Mouse (Mus musculus) MEL (cell line): Measurements from ENCODE around the gene Tec. TPM values are rescaled to one million over a fixed set of nuclear protein-coding genes. Genes with fewer than 3 reads are reported as not detected.
A peak's percentile ranks its signal among the peaks of the same experiment; 100 is the strongest.

ENCODE experiments used
- DNase-seq: peaks from one replicate; pipeline ENCODE4 v3.0.0; 2011; ENCODE audit warnings: low read depth, low spot score
- H3K27ac ChIP-seq: 2 replicates; pipeline ENCODE4 v1.5.1; 2012; ENCODE audit warnings: low read depth, mild to moderate bottlenecking, control low read depth, low read length, moderate library complexity; ENCODE audit not compliant: control insufficient read depth
- H3K27me3 ChIP-seq, 2 experiments: fragments of 150-350 bp in 1 of 2; sonication (generic) in 1 of 2; 2 replicates each; pipeline ENCODE4 v1.6.1; 2012; ENCODE audit warnings: low read length in 2 of 2, mild to moderate bottlenecking in 2 of 2, improper control_type of control experiment in 1 of 2, moderate library complexity in 1 of 2; ENCODE audit not compliant: insufficient read depth in 2 of 2, control insufficient read depth in 1 of 2
- H3K36me3 ChIP-seq, 2 experiments: 2 replicates each; pipeline ENCODE4 v1.6.1; 2012 to 2014; ENCODE audit warnings: low read length in 2 of 2, improper control_type of control experiment in 1 of 2, inconsistent platforms in 1 of 2, mild to moderate bottlenecking in 1 of 2; ENCODE audit not compliant: insufficient read depth in 2 of 2, control insufficient read depth in 1 of 2
- H3K4me1 ChIP-seq, 2 experiments: fragments of 150-350 bp in 1 of 2; sonication (generic) in 1 of 2; 2 replicates each; pipeline ENCODE4 v1.6.1; 2012; ENCODE audit warnings: low read length in 2 of 2, improper control_type of control experiment in 1 of 2, mild to moderate bottlenecking in 1 of 2; ENCODE audit not compliant: insufficient read depth in 2 of 2, control insufficient read depth in 1 of 2
- H3K4me3 ChIP-seq, 2 experiments: fragments of 150-350 bp in 1 of 2; sonication (generic) in 1 of 2; 2 replicates each; pipeline ENCODE4 v1.5.1; 2012; ENCODE audit warnings: low read depth in 2 of 2, low read length in 2 of 2, mild to moderate bottlenecking in 2 of 2, moderate library complexity in 2 of 2, control low read depth in 1 of 2, improper control_type of control experiment in 1 of 2; ENCODE audit not compliant: control insufficient read depth in 1 of 2, insufficient read depth in 1 of 2
- H3K79me2 ChIP-seq: 2 replicates; pipeline ENCODE4 v1.6.1; 2012; ENCODE audit warnings: mild to moderate bottlenecking, low read length, moderate library complexity; ENCODE audit not compliant: control insufficient read depth, poor library complexity, insufficient read depth
- H3K9ac ChIP-seq: 2 replicates; pipeline ENCODE4 v1.6.1; 2012; ENCODE audit warnings: low read depth, mild to moderate bottlenecking, control low read depth, low read length, moderate library complexity; ENCODE audit not compliant: control insufficient read depth, poor library complexity, severe bottlenecking
- H3K9me3 ChIP-seq: fragments of 150-350 bp; sonication (generic); replicated peaks from 2 replicates; pipeline ENCODE4 v1.6.1; 2012; ENCODE audit warnings: mild to moderate bottlenecking, low read length, improper control_type of control experiment, moderate library complexity; ENCODE audit not compliant: insufficient read depth
- EP300 ChIP-seq, 2 experiments: IDR thresholded peaks; 2 replicates each; pipeline ENCODE4 v1.6.1; 2011; ENCODE audit warnings: improper control_type of control experiment in 2 of 2, low read length in 2 of 2, low read depth in 1 of 2, mild to moderate bottlenecking in 1 of 2
- GABPA ChIP-seq: IDR thresholded peaks from 2 replicates; pipeline ENCODE4 v1.6.1; 2012; ENCODE audit warnings: low read depth, mild to moderate bottlenecking, inconsistent platforms, low read length, improper control_type of control experiment, moderate library complexity
- GATA1 ChIP-seq: IDR thresholded peaks from 2 replicates; pipeline ENCODE4 v1.6.1; 2011; ENCODE audit warnings: low read depth, low read length, improper control_type of control experiment
- HCFC1 ChIP-seq: IDR thresholded peaks from 2 replicates; pipeline ENCODE4 v1.6.1; 2012; ENCODE audit warnings: low read depth, mild to moderate bottlenecking, inconsistent platforms, low read length, improper control_type of control experiment, moderate library complexity
- KAT2A ChIP-seq: conservative IDR thresholded peaks from 2 replicates; pipeline ENCODE4 v1.6.1; 2012; ENCODE audit warnings: low read depth, low read length, improper control_type of control experiment, inconsistent platforms
- MAZ ChIP-seq: IDR thresholded peaks from 2 replicates; pipeline ENCODE4 v1.6.1; 2012; ENCODE audit warnings: low read depth, mild to moderate bottlenecking, inconsistent platforms, low read length, improper control_type of control experiment
- MEF2A ChIP-seq: IDR thresholded peaks from 2 replicates; pipeline ENCODE4 v1.6.1; 2014; ENCODE audit warnings: low read depth, mild to moderate bottlenecking, inconsistent platforms, low read length, improper control_type of control experiment; ENCODE audit not compliant: poor library complexity, insufficient replicate concordance, severe bottlenecking; ENCODE audit errors: extremely low read depth
- POLR2A ChIP-seq, 2 experiments: IDR thresholded peaks; 2 replicates each; pipeline ENCODE4 v1.6.1; 2011 to 2012; ENCODE audit warnings: low read length in 2 of 2, mild to moderate bottlenecking in 2 of 2, control low read depth in 1 of 2, improper control_type of control experiment in 1 of 2, low read depth in 1 of 2, moderate library complexity in 1 of 2; ENCODE audit not compliant: control insufficient read depth in 1 of 2, insufficient read depth in 1 of 2, poor library complexity in 1 of 2
- POLR2AphosphoS5 ChIP-seq: IDR thresholded peaks from 2 replicates; pipeline ENCODE4 v1.6.1; 2012; ENCODE audit warnings: low read depth, borderline replicate concordance, mild to moderate bottlenecking, inconsistent platforms, low read length, moderate library complexity, mixed read lengths
- RAD21 ChIP-seq: IDR thresholded peaks from 2 replicates; pipeline ENCODE4 v1.6.1; 2011; ENCODE audit warnings: mild to moderate bottlenecking, low read depth, low read length, improper control_type of control experiment
- SMC3 ChIP-seq: IDR thresholded peaks from 2 replicates; pipeline ENCODE4 v1.6.1; 2011; ENCODE audit warnings: low read depth, low read length, improper control_type of control experiment
- TBP ChIP-seq: IDR thresholded peaks from 2 replicates; pipeline ENCODE4 v1.8.0; 2011; ENCODE audit warnings: low read depth, low read length, improper control_type of control experiment
- UBTF ChIP-seq: IDR thresholded peaks from 2 replicates; pipeline ENCODE4 v1.6.1; 2012; ENCODE audit warnings: low read depth, mild to moderate bottlenecking, inconsistent platforms, low read length, improper control_type of control experiment, moderate library complexity, borderline replicate concordance; ENCODE audit not compliant: insufficient read depth
- USF1 ChIP-seq: IDR thresholded peaks from 2 replicates; pipeline ENCODE4 v1.6.1; 2014; ENCODE audit warnings: low read depth, mild to moderate bottlenecking, inconsistent platforms, low read length, improper control_type of control experiment, moderate library complexity
- ZC3H11A ChIP-seq: IDR thresholded peaks from 2 replicates; pipeline ENCODE4 v1.6.1; 2012; ENCODE audit warnings: low read depth, mild to moderate bottlenecking, inconsistent platforms, low read length, improper control_type of control experiment
- ZKSCAN1 ChIP-seq: IDR thresholded peaks from 2 replicates; pipeline ENCODE4 v1.6.1; 2012; ENCODE audit warnings: low read depth, mild to moderate bottlenecking, inconsistent platforms, low read length, improper control_type of control experiment, moderate library complexity
- ZNF384 ChIP-seq: IDR thresholded peaks from 2 replicates; pipeline ENCODE4 v1.6.1; 2012; ENCODE audit warnings: low read depth, mild to moderate bottlenecking, inconsistent platforms, low read length, improper control_type of control experiment
- polyA plus RNA-seq, 2 experiments: library from polyadenylated mRNA; stranded (reverse) in 1 of 2; unstranded in 1 of 2; fragments of >175 nt in 1 of 2; fragments of >200 nt in 1 of 2; gene quantifications; 2 replicates each; pipeline versions ENCODE4 v1.2.1 to v1.2.4; 2012; ENCODE audit warnings: low replicate concordance in 2 of 2, low read depth in 1 of 2; ENCODE audit not compliant: insufficient read length in 2 of 2, insufficient read depth in 1 of 2, missing spikeins in 1 of 2
- total RNA-seq: library from RNA; depleted of rRNA; stranded (reverse); fragments of 300-350 nt; gene quantifications from 2 replicates; pipeline ENCODE4 v1.2.3, GENCODE M21; 2012

Tec gene
- total and polyA plus RNA-seq, 3 experiments, result 44.8 to 61.1 TPM; not detected in 1

DNA sequence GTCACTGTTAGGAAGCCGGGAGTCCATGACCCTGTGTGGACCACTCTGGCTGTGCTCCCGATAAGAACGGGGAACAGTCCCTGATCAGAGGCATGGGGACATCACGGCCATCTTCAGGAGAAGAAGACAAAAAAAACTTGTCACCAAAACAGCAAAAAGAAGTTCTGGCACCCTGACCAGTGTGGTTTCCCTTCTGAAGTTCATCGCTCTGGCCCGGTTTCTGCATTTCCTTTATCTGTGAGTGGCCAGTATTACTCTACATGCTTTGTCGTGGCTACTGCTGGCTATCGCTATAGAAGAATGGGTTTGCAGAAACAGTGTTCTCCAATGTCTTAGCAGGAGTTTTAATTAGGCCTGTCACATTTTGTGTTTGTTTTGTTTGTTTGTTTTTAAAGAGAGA is 131.8 kb downstream of the Tec start:
- no peaks in the 10 kb centered on the region; a peak in 1 of 4 replicates for H3K27me3 ChIP-seq
- peak overlapping the region; percentile 43 to 66 for H3K4me3 ChIP-seq
- peaks cover 13 to 33% of the 10 kb centered on the region in 2 experiments for H3K4me1 ChIP-seq
- peaks cover 0 to 25% of the 10 kb centered on the region in 2 experiments; a peak in 2 of 4 replicates for H3K36me3 ChIP-seq
- H3K27ac ChIP-seq, result no peak overlapping the region
- H3K9ac ChIP-seq, result peak overlapping the region; percentile 15
- no peaks in the 10 kb centered on the region for H3K79me2 ChIP-seq
- TF ChIP-seq POLR2A (IDR thresholded peaks at IDR 0.05; ENCODE audit: control insufficient read depth in 1 of 2, insufficient read depth in 1 of 2, low read depth in 1 of 2, low read length in 2 of 2, poor library complexity in 1 of 2) (no peak), HCFC1 (no peak), SMC3 (no peak), POLR2AphosphoS5 (no peak), MEF2A (no peak), ZNF384 (0 out of 2 replicates have a peak, but pooled peaks have one; percentile 15)
- DNase-seq, result peak; percentile 51
- no peaks in the 10 kb centered on the region for H3K9me3 ChIP-seq

GRCm38 (mm10) chr5:72735763-72736162 is 132.5 kb downstream of the Tec start:
- Histone ChIP-seq H3K27me3 (no peaks in the 10 kb centered on the region; a peak in 1 of 4 replicates), H3K9ac (peak overlapping the region; percentile 15), H3K27ac (no peak overlapping the region), H3K4me1 (peaks cover 13 to 33% of the 10 kb centered on the region in 2 experiments), H3K36me3 (peaks cover 0 to 25% of the 10 kb centered on the region in 2 experiments; a peak in 2 of 4 replicates), H3K9me3 (no peaks in the 10 kb centered on the region), H3K4me3 (peak overlapping the region; percentile 43 to 66), H3K79me2 (no peaks in the 10 kb centered on the region)
- peak; percentile 60 for DNase-seq
- no peak for TF ChIP-seq USF1
- 0 out of 2 replicates have a peak, but pooled peaks have one; percentile 24 for TF ChIP-seq GATA1
- no peak for TF ChIP-seq TBP
- TF ChIP-seq ZKSCAN1, result no peak
- TF ChIP-seq POLR2AphosphoS5, result no peak
- no peak for TF ChIP-seq MEF2A
- TF ChIP-seq GABPA, result no peak
- no peak for TF ChIP-seq KAT2A
- no peak for TF ChIP-seq RAD21
- no peak for TF ChIP-seq ZC3H11A
- no peak for TF ChIP-seq MAZ
- TF ChIP-seq EP300 (IDR thresholded peaks at IDR 0.05; ENCODE audit: low read depth in 1 of 2, low read length in 2 of 2), result peak in 1 of 2 experiments; percentile 48; a peak in 1 of 4 replicates
- TF ChIP-seq UBTF, result no peak
